Mouse (Mus musculus): ENCODE measurements around the gene Ulk3.

The Ulk3 gene

DNA sequence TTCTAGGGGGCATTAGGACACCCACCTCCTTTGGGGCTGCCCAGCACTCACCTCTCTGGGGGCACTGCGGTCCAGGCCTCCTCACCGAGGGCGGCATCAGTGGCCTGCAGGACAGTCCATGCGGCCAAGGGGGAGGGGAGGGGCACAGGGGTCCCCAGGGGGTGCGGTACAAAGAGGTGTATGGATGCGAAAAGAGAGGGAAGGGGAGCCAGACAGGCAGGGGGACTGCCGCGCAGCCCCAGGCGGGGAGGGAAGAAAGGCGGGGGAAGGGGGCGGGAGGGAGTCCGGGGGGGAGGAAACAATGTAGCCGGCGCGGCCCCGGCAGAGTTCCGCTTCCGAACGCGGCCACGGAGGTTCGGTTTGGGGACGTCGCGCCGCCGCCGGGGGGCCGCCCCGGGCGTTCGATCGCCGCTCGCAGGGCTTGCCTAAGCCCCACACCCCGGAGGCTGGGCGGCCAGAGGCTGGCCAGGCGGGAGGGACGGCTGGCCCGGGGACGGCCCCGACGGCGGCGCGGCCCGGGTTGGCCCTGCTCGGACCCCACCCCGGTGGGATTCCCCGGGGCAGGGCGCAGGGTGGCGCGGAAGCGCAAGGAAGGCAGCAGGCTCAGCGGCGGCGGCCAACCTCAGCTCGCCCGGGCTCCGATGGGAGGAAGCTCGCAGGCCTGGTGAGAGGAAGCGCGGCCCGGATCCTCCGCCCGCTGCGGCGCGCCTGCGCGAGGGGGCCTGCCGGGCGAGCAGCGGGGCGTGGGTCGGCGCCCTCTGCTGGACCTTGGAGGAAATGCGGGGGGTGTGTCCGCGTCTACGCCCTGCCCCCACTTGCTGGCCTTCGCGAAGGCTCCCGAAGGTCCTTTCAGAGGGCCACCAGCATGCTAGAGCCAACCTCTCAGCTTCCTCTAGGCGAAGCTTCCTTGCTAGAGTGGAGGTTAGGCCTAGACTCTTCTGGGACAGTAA lies 56.0 kb downstream of the Ulk3 start:
- DNase-seq = peak; percentile 88

All from thymus, adult 18-20 months (tissue).